Mouse (Mus musculus) neural tube, embryonic 11.5 days (tissue): Measurements from ENCODE around the gene Scnn1a. TPM values are rescaled to one million over a fixed set of nuclear protein-coding genes. Genes with fewer than 3 reads are reported as not detected.

Source experiments
- ATAC-seq: fragments of 200-750 bp; cut with Nextera tagmentation; 2 replicates; pipeline ENCODE4 v1.8.0; 2017; ENCODE audit warnings: moderate number of reproducible peaks, mild to moderate bottlenecking, moderate TSS enrichment, moderate library complexity; ENCODE audit not compliant: insufficient read depth, low FRiP score, low TSS enrichment
- DNase-seq: peaks from one replicate; pipeline ENCODE4 v3.0.0-alpha.2; 2015; ENCODE audit warnings: low spot score
- H3K27ac ChIP-seq: fragments of 300-500 bp; sonication (generic); 2 replicates; pipeline ENCODE4 v1.5.1; 2014; ENCODE audit warnings: low read depth, mild to moderate bottlenecking, low read length
- H3K27me3 ChIP-seq: fragments of 300-500 bp; sonication (generic); 2 replicates; pipeline ENCODE4 v1.6.1; 2014; ENCODE audit warnings: mild to moderate bottlenecking, low read length, mixed read lengths; ENCODE audit not compliant: control insufficient read depth, insufficient read depth
- H3K36me3 ChIP-seq: fragments of 300-500 bp; sonication (generic); 2 replicates; pipeline ENCODE4 v1.6.1; 2014; ENCODE audit warnings: mild to moderate bottlenecking, low read length, moderate library complexity, mixed read lengths; ENCODE audit not compliant: control insufficient read depth, insufficient read depth
- H3K4me1 ChIP-seq: fragments of 300-500 bp; sonication (generic); 2 replicates; pipeline ENCODE4 v1.6.1; 2014; ENCODE audit warnings: low read length, mixed read lengths; ENCODE audit not compliant: control insufficient read depth, insufficient read depth
- H3K4me2 ChIP-seq: fragments of 300-500 bp; sonication (generic); 2 replicates; pipeline ENCODE4 v1.6.1; 2014; ENCODE audit warnings: low read depth, mild to moderate bottlenecking, moderate library complexity
- H3K4me3 ChIP-seq: fragments of 300-500 bp; sonication (generic); 2 replicates; pipeline ENCODE4 v1.5.1; 2014; ENCODE audit warnings: low read depth, low read length
- H3K9ac ChIP-seq: fragments of 300-500 bp; sonication (generic); 2 replicates; pipeline ENCODE4 v1.6.1; 2014; ENCODE audit warnings: mild to moderate bottlenecking, low read length
- H3K9me3 ChIP-seq: fragments of 300-500 bp; sonication (generic); 2 replicates; pipeline ENCODE4 v1.6.1; 2016; ENCODE audit warnings: low read length; ENCODE audit not compliant: control insufficient read depth
- WGBS: fragments of 180-500 bp; shearing (Covaris S2); extraction: QIAGEN DNeasy Blood & Tissue Kit; methylation state at CpG from one replicate; pipeline ENCODE4 v1.1.7; 2014; 5-methylcytosine and 5-hydroxymethylcytosine counted together
- polyA plus RNA-seq: library from polyadenylated mRNA; unstranded; fragments of >200 nt; fragmentation: Nextera tagmentation; extraction: Ambion mirVana; gene quantifications from 2 replicates; pipeline ENCODE4 v1.2.1, GENCODE M21; 2014

Gene Scnn1a
- polyA plus RNA-seq, 1 experiment from 2014 or later, result 0.80 TPM

GRCm38 (mm10) chr6:125342198-125342597 is 21.7 kb downstream of the Scnn1a start:
- ATAC-seq (no peak), DNase-seq (no peak)
- no peak overlapping the region for H3K4me2 ChIP-seq
- no peaks in the 10 kb centered on the region for H3K9me3 ChIP-seq
- WGBS, result 53% methylated on average over 3 of the region's 3 CpGs
- H3K4me1 ChIP-seq, result no peaks in the 10 kb centered on the region
- H3K9ac ChIP-seq, result no peak overlapping the region
- no peak overlapping the region for H3K4me3 ChIP-seq
- no peaks in the 10 kb centered on the region for H3K36me3 ChIP-seq
- H3K27me3 ChIP-seq, result no peaks in the 10 kb centered on the region
- no peak overlapping the region for H3K27ac ChIP-seq

GRCm38 (mm10) chr6:125344084-125344483 is 23.6 kb downstream of the Scnn1a start:
- H3K36me3 ChIP-seq, result no peaks in the 10 kb centered on the region
- peaks cover 2% of the 10 kb centered on the region; the same call in 1 of the 2 replicates for H3K27me3 ChIP-seq
- no peak overlapping the region for H3K27ac ChIP-seq
- no peak for ATAC-seq
- no peak overlapping the region for H3K9ac ChIP-seq
- no peaks in the 10 kb centered on the region for H3K9me3 ChIP-seq
- H3K4me1 ChIP-seq, result peaks cover 2% of the 10 kb centered on the region; the same call in 1 of the 2 replicates
- H3K4me3 ChIP-seq, result no peak overlapping the region
- WGBS, result 35% methylated on average over 8 of the region's 8 CpGs
- H3K4me2 ChIP-seq, result no peak overlapping the region
- DNase-seq, result no peak

- WGBS, result 76% methylated on average over 4 of the region's 4 CpGs
- Histone ChIP-seq H3K4me2 (no peak overlapping the region), H3K27me3 (peaks cover 2% of the 10 kb centered on the region; the same call in 1 of the 2 replicates), H3K4me3 (no peak overlapping the region), H3K4me1 (peaks cover 3% of the 10 kb centered on the region; the same call in 1 of the 2 replicates), H3K9ac (no peak overlapping the region), H3K36me3 (no peaks in the 10 kb centered on the region), H3K9me3 (no peaks in the 10 kb centered on the region), H3K27ac (no peak overlapping the region)
- DNase-seq (no peak), ATAC-seq (no peak)
Observed at GRCm38 (mm10) chr6:125344866-125345265, 24.4 kb downstream of the Scnn1a start.

DNA sequence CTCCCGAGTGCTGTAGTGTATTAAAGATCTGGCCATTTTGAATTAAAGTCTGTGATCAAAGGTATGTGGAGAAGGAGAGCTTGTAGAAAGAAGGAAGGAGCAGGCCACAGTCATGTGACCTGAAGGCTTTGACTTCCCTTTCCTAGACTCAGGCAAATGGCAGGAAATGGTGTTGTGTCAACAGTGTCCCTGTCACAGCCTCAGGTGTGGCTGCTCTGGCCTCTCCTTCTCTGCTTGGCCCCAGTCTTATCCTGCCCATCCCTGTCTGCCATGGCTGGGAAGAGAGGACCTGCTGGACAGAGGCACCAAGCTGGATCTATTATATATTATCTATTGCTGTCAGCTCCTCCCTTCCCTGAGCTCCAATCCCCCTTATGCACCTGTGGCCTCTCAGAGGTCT is 25.2 kb downstream of the Scnn1a start:
- Histone ChIP-seq H3K4me1 (peaks cover 7% of the 10 kb centered on the region; the same call in 1 of the 2 replicates), H3K27ac (no peak overlapping the region), H3K9me3 (no peaks in the 10 kb centered on the region), H3K9ac (no peak overlapping the region), H3K4me2 (no peak overlapping the region), H3K36me3 (no peaks in the 10 kb centered on the region), H3K4me3 (no peak overlapping the region), H3K27me3 (peaks cover 2% of the 10 kb centered on the region; the same call in 1 of the 2 replicates)
- WGBS, result 70% methylated on average over 1 of the region's 1 CpGs
- no peak for ATAC-seq
- no peak for DNase-seq

DNA sequence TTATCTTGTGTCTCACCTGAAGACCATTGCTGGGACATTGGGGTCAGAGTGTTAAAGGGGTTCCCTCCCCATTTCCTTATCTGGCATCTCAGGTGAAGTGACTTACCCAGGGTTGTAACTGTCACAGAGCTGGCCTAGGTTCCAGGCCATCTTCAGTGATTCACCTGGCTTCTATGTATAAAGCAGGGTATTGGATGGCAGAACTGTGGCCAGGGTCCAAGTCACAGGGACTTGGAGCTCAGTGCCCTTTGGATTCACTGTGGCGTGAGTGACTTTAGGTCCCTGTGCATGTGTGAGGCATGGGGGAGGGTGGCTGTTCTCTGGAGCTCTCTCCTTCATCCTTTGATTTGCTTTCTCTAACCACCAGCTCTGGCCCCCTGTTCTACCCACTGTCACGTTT is 25.6 kb downstream of the Scnn1a start:
- Histone ChIP-seq H3K4me1 (peaks cover 7% of the 10 kb centered on the region; the same call in 1 of the 2 replicates), H3K9ac (no peak overlapping the region), H3K4me3 (no peak overlapping the region), H3K27ac (no peak overlapping the region), H3K4me2 (no peak overlapping the region), H3K27me3 (peaks cover 2% of the 10 kb centered on the region; the same call in 1 of the 2 replicates), H3K9me3 (no peaks in the 10 kb centered on the region), H3K36me3 (no peaks in the 10 kb centered on the region)
- ATAC-seq (no peak), DNase-seq (no peak)
- 57% methylated on average over 2 of the region's 2 CpGs for WGBS

DNA sequence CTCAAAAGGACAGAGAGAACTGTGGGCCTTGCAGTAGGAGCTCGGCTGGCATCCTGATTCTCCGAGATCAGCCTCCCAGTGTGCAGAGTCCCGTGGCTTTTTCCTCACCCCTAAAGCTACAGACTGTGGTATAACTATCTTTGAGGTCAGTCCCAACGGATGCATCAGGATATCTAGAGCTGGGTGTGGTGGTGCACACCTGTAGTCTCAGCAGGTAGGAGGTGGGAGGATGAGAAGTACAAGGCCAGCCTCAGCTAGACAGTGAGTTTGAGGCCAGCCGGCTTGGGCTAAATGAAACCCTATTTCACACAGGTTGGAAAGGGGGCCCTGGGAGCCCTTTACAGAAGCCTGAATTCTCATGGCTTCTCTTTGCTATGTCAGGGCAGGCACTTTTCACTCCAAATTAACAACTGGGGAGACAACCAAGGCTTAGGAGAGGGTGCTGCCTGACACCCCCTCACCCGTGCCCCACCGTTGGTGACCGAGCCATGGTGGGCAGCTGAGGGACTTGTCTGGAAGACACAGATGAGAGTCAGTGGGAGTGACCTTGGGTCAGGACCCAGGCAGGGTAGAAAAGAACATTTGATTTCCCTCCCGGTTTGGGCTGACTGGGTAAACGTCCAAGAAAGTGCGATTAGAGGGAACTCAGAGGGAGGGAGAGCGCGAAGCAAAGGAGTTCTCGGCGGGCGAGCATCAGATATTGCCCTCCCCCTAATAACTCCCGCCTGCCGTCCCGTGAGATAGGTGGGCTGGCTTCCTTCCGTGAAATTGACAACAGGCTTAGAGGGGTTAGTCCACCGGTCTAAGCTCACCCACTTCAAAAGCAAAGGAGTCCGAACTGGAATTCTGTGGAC is 28.5 kb downstream of the Scnn1a start, which contains the start of gene Tnfrsf1a:
Tnfrsf1a (plus strand) TSS at position 642 of the 854 bp plus-strand sequence.
- DNase-seq (no peak), ATAC-seq (0 out of 2 replicates have a peak, but pooled peaks have one; percentile 17)
- WGBS, result 4% methylated on average over 22 of the region's 22 CpGs
- H3K36me3 ChIP-seq, result no peaks in the 10 kb centered on the region
- peaks cover 2% of the 10 kb centered on the region; the same call in 1 of the 2 replicates for H3K27me3 ChIP-seq
- H3K9me3 ChIP-seq, result no peaks in the 10 kb centered on the region
- H3K4me1 ChIP-seq, result peaks cover 7% of the 10 kb centered on the region; the same call in 1 of the 2 replicates
- peak within 1 kb of the TSS; percentile 75 for H3K9ac ChIP-seq
- H3K4me2 ChIP-seq, result peak within 1 kb of the TSS; percentile 88
- H3K27ac ChIP-seq, result peak within 1 kb of the TSS; percentile 20; the same call in 1 of the 2 replicates
- peak within 1 kb of the TSS; percentile 51 for H3K4me3 ChIP-seq

GRCm38 (mm10) chr6:125349575-125350230 is 29.2 kb downstream of the Scnn1a start:
- peak overlapping the region; percentile 20; the same call in 1 of the 2 replicates for H3K27ac ChIP-seq
- H3K9ac ChIP-seq, result peak overlapping the region; percentile 75
- DNase-seq (peak; percentile 74), ATAC-seq (peak; percentile 72)
- peak overlapping the region; percentile 88 for H3K4me2 ChIP-seq
- peaks cover 11% of the 10 kb centered on the region; the same call in 1 of the 2 replicates for H3K4me1 ChIP-seq
- under 1% methylated on average over 27 of the region's 27 CpGs for WGBS
- no peaks in the 10 kb centered on the region for H3K36me3 ChIP-seq
- H3K4me3 ChIP-seq, result peak overlapping the region; percentile 51
- H3K9me3 ChIP-seq, result no peaks in the 10 kb centered on the region
- H3K27me3 ChIP-seq, result peaks cover 2% of the 10 kb centered on the region; the same call in 1 of the 2 replicates

- Histone ChIP-seq H3K4me1 (peaks cover 16% of the 10 kb centered on the region), H3K9me3 (no peaks in the 10 kb centered on the region), H3K4me2 (peak overlapping the region; percentile 88), H3K4me3 (peak overlapping the region; percentile 51), H3K27me3 (peaks cover 2% of the 10 kb centered on the region; the same call in 1 of the 2 replicates), H3K9ac (peak overlapping the region; percentile 75), H3K27ac (peak overlapping the region; percentile 20; the same call in 1 of the 2 replicates), H3K36me3 (no peaks in the 10 kb centered on the region)
- 6% methylated on average over 20 of the region's 20 CpGs for WGBS
- peak; percentile 41 for DNase-seq
- ATAC-seq, result no peak
Observed at GRCm38 (mm10) chr6:125350231-125350994, 30.0 kb downstream of the Scnn1a start.
